ENCODE assay signal across 8 mouse cellular contexts in genomic region chr3:75955661-75956491, GRCm38 (mm10). TPM values are rescaled to one million over a fixed set of nuclear protein-coding genes. Genes with fewer than 3 reads are reported as not detected.
DNase-seq lines count a peak whose midpoint lies in the region; ATAC-seq and TF ChIP-seq lines count a peak whose summit lies in the region.

No protein-coding gene starts in this region.

- H3K27ac ChIP-seq in lung, embryonic 15.5 days, result peak overlapping the region; percentile 91
- peak overlapping the region; percentile 69 for H3K27ac ChIP-seq in small intestine, adult 2 months (ENCODE audit: insufficient read depth, low read depth, low read length)

- peak overlapping the region; percentile 65 for H3K9ac ChIP-seq in lung, embryonic 15.5 days

- no peaks in the 10 kb centered on the region for H3K36me3 ChIP-seq in lung, embryonic 15.5 days
- H3K36me3 ChIP-seq in small intestine, adult 2 months (ENCODE audit: control insufficient read depth, insufficient read depth, low read length), result no peaks in the 10 kb centered on the region

- no peak for TF ChIP-seq CTCF in small intestine, adult 2 months (IDR thresholded peaks at IDR 0.05; ENCODE audit: extremely low read depth, insufficient read length, insufficient replicate concordance, low read depth, low read length)

- DNase-seq in lung, postnatal 14 days, result no peak
- peak; percentile 9 to 28 for DNase-seq in cerebellum, postnatal 36 days
- peak; percentile 36 for DNase-seq in frontal cortex, postnatal 36 days (ENCODE audit: low spot score in 2 of 2)
- DNase-seq in layer of hippocampus, adult 9-11 months, result peak; percentile 16
- no peak for DNase-seq in gastrocnemius, postnatal 10 days

- peak overlapping the region; percentile 70 for H3K4me3 ChIP-seq in lung, embryonic 15.5 days
- H3K4me3 ChIP-seq in small intestine, adult 2 months (ENCODE audit: low read depth, low read length), result peak overlapping the region; percentile 94

- no peaks in the 10 kb centered on the region for H3K27me3 ChIP-seq in lung, embryonic 15.5 days
- no peaks in the 10 kb centered on the region for H3K27me3 ChIP-seq in small intestine, adult 2 months (ENCODE audit: control insufficient read depth, insufficient read depth, low read length)

- H3K4me2 ChIP-seq in lung, embryonic 15.5 days, result peak overlapping the region; percentile 77

- no peak for TF ChIP-seq POLR2A in small intestine, adult 2 months (IDR thresholded peaks at IDR 0.05; ENCODE audit: low read depth, low read length)

- ATAC-seq in lung, embryonic 15.5 days (ENCODE audit: borderline replicate concordance, extremely low read depth, low FRiP score, low TSS enrichment), result peak; percentile 50
- ATAC-seq in megakaryocyte progenitor cell, adult 5-6 weeks (replicated peaks; ENCODE audit: poor library complexity), result peak; percentile 56

- under 1% methylated on average over 47 of the region's 47 CpGs for WGBS in lung, embryonic 15.5 days
- WGBS in small intestine, adult 2 months, result under 1% methylated on average over 47 of the region's 47 CpGs

- peaks cover 37% of the 10 kb centered on the region for H3K4me1 ChIP-seq in lung, embryonic 15.5 days
- peaks cover 25% of the 10 kb centered on the region; the same call in 1 of the 2 replicates for H3K4me1 ChIP-seq in small intestine, adult 2 months (ENCODE audit: control insufficient read depth, insufficient read depth, insufficient read length, low read length)

- H3K9me3 ChIP-seq in lung, embryonic 15.5 days, result no peaks in the 10 kb centered on the region

RNA-seq across cellular contexts. Expression of gene Golim4, which starts 0.9 kb away (rescaled TPM):
- polyA plus RNA-seq in lung, embryonic 15.5 days (2015; fragmentation: Nextera tagmentation; extraction: Ambion mirVana), result 50.1 and 53.3 TPM in 2 replicates
- 38.8 and 44.3 TPM in 2 replicates for total RNA-seq in megakaryocyte progenitor cell, adult 5-6 weeks (2015)
- 38.9 and 49.8 TPM in 2 replicates for total RNA-seq in megakaryocyte progenitor cell, adult 5-6 weeks (2017)
- 25.7 and 41.8 TPM in 2 replicates for polyA plus RNA-seq in small intestine, adult 2 months (2012; rRNA removed)
- total RNA-seq in gastrocnemius, postnatal 10 days (2021), result 10 to 100 TPM; 36.3 to 49.2 TPM

Comparison
In these comparisons a context has a peak if more than half of its experiments do, and no peak if none do; other contexts are left out.
1. DNase-seq: peak in cerebellum, postnatal 36 days (2 of 2), frontal cortex, postnatal 36 days (2 of 2) and layer of hippocampus, adult 9-11 months (single experiment); none in lung, postnatal 14 days (single experiment) and gastrocnemius, postnatal 10 days (single experiment).